Mouse (Mus musculus) midbrain, postnatal 0 days (tissue): ENCODE measurements at regions not wholly inside any gene's neighbourhood (a gene's known extent, or its start where the extent isn't known, plus 50 kb on each side); places are given as distances from the start of the nearest gene placed in this dataset.
"Not testable (repeated sequence)": the region's sequence is repeated elsewhere in the genome, so short reads cannot be mapped to it uniquely, and the experiment has no call there.

ENCODE experiments used
- ATAC-seq: fragments of 200-750 bp; cut with Nextera tagmentation; 2 replicates; pipeline ENCODE4 v1.8.0; 2017; ENCODE audit warnings: moderate number of reproducible peaks, mild to moderate bottlenecking, moderate TSS enrichment, moderate library complexity; ENCODE audit not compliant: low FRiP score
- DNase-seq: peaks from one replicate; pipeline ENCODE4 v3.0.0-alpha.2; 2015; ENCODE audit warnings: low spot score
- H3K27ac ChIP-seq: fragments of 300-500 bp; sonication (generic); 2 replicates; pipeline ENCODE4 v1.5.1; 2014; ENCODE audit warnings: low read depth, mild to moderate bottlenecking, low read length, mixed read lengths
- H3K27me3 ChIP-seq: fragments of 300-500 bp; sonication (generic); 2 replicates; pipeline ENCODE4 v1.6.1; 2014; ENCODE audit warnings: low read length, control low read depth, mixed read lengths; ENCODE audit not compliant: insufficient read depth
- H3K36me3 ChIP-seq: fragments of 300-500 bp; sonication (generic); 2 replicates; pipeline ENCODE4 v1.6.1; 2014; ENCODE audit warnings: low read length, control low read depth, mixed read lengths; ENCODE audit not compliant: insufficient read depth
- H3K4me1 ChIP-seq: fragments of 300-500 bp; sonication (generic); 2 replicates; pipeline ENCODE4 v1.6.1; 2014; ENCODE audit warnings: mild to moderate bottlenecking, control low read depth, antibody characterized with exemption, low read length, mixed read lengths; ENCODE audit not compliant: insufficient read depth
- H3K4me2 ChIP-seq: fragments of 300-500 bp; sonication (generic); 2 replicates; pipeline ENCODE4 v1.6.1; 2014; ENCODE audit warnings: low read depth, mild to moderate bottlenecking, low read length, mixed read lengths; ENCODE audit not compliant: poor library complexity, severe bottlenecking
- H3K4me3 ChIP-seq: fragments of 300-500 bp; sonication (generic); 2 replicates; pipeline ENCODE4 v1.5.1; 2014; ENCODE audit warnings: low read depth, mild to moderate bottlenecking, low read length, moderate library complexity
- H3K9ac ChIP-seq: fragments of 300-500 bp; sonication (generic); replicated peaks from 2 replicates; pipeline ENCODE4 v1.6.1; 2014; ENCODE audit warnings: mild to moderate bottlenecking, low read length, moderate library complexity, mixed read lengths; ENCODE audit not compliant: poor library complexity, severe bottlenecking
- H3K9me3 ChIP-seq: fragments of 300-500 bp; sonication (generic); 2 replicates; pipeline ENCODE4 v1.6.1; 2016; ENCODE audit warnings: low read length, control low read depth
- CTCF ChIP-seq: IDR thresholded peaks from 2 replicates; pipeline ENCODE4 v1.5.1; 2016; ENCODE audit warnings: antibody characterized with exemption, mild to moderate bottlenecking
- WGBS: fragments of 180-500 bp; shearing (Covaris S2); extraction: QIAGEN DNeasy Blood & Tissue Kit; methylation state at CpG from one replicate; pipeline ENCODE4 v1.1.7; 2014; 5-methylcytosine and 5-hydroxymethylcytosine counted together

- DNase-seq (no peak), ATAC-seq (no peak)
- no peaks in the 10 kb centered on the region for H3K36me3 ChIP-seq
- H3K9ac ChIP-seq = no peak overlapping the region
- 64% methylated on average over 3 of the region's 3 CpGs for WGBS
- TF ChIP-seq CTCF = no peak
- no peaks in the 10 kb centered on the region for H3K9me3 ChIP-seq
- no peak overlapping the region for H3K4me2 ChIP-seq
- H3K4me3 ChIP-seq = no peak overlapping the region
- H3K27ac ChIP-seq = no peak overlapping the region
- no peaks in the 10 kb centered on the region for H3K27me3 ChIP-seq
- no peaks in the 10 kb centered on the region for H3K4me1 ChIP-seq
Observed at GRCm38 (mm10) chr10:112629752-112630151, 299.0 kb downstream of the Atxn7l3b start.

GRCm38 (mm10) chr10:112635199-112635598, 293.6 kb downstream of the Atxn7l3b start:
- Histone ChIP-seq H3K27ac (no peak overlapping the region), H3K4me3 (no peak overlapping the region), H3K36me3 (no peaks in the 10 kb centered on the region), H3K9me3 (no peaks in the 10 kb centered on the region), H3K9ac (no peak overlapping the region), H3K27me3 (no peaks in the 10 kb centered on the region), H3K4me1 (no peaks in the 10 kb centered on the region), H3K4me2 (no peak overlapping the region)
- TF ChIP-seq CTCF = no peak
- no peak for ATAC-seq
- 45% methylated on average over 1 of the region's 1 CpGs for WGBS
- no peak for DNase-seq

- H3K9ac ChIP-seq = no peak overlapping the region
- H3K27me3 ChIP-seq = no peaks in the 10 kb centered on the region
- DNase-seq (no peak), ATAC-seq (no peak)
- TF ChIP-seq CTCF = no peak
- H3K27ac ChIP-seq = no peak overlapping the region
- H3K36me3 ChIP-seq = no peaks in the 10 kb centered on the region
- no peaks in the 10 kb centered on the region for H3K9me3 ChIP-seq
- H3K4me1 ChIP-seq = no peaks in the 10 kb centered on the region
- no peak overlapping the region for H3K4me2 ChIP-seq
- no peak overlapping the region for H3K4me3 ChIP-seq
- 93% methylated on average over 2 of the region's 2 CpGs for WGBS
Observed at GRCm38 (mm10) chr10:112636574-112636973, 292.2 kb downstream of the Atxn7l3b start.

- H3K4me2 ChIP-seq, H3K27ac ChIP-seq, H3K9ac ChIP-seq, ATAC-seq, H3K4me1 ChIP-seq, H3K9me3 ChIP-seq, H3K4me3 ChIP-seq, H3K27me3 ChIP-seq, DNase-seq, H3K36me3 ChIP-seq: not testable (repeated sequence)
- 95% methylated on average over 1 of the region's 1 CpGs for WGBS
Observed at GRCm38 (mm10) chr10:112640551-112640950, 288.2 kb downstream of the Atxn7l3b start.

- Histone ChIP-seq H3K4me3 (no peak overlapping the region), H3K9me3 (no peaks in the 10 kb centered on the region), H3K36me3 (no peaks in the 10 kb centered on the region), H3K27ac (no peak overlapping the region), H3K9ac (no peak overlapping the region), H3K27me3 (no peaks in the 10 kb centered on the region), H3K4me2 (no peak overlapping the region), H3K4me1 (no peaks in the 10 kb centered on the region)
- DNase-seq (no peak), ATAC-seq (no peak)
- WGBS = 88% methylated on average over 3 of the region's 3 CpGs
- TF ChIP-seq CTCF = no peak
Observed at GRCm38 (mm10) chr10:112648986-112649385, 279.8 kb downstream of the Atxn7l3b start.
